Mouse (Mus musculus): ENCODE results near the gene Asic2.

DNA sequence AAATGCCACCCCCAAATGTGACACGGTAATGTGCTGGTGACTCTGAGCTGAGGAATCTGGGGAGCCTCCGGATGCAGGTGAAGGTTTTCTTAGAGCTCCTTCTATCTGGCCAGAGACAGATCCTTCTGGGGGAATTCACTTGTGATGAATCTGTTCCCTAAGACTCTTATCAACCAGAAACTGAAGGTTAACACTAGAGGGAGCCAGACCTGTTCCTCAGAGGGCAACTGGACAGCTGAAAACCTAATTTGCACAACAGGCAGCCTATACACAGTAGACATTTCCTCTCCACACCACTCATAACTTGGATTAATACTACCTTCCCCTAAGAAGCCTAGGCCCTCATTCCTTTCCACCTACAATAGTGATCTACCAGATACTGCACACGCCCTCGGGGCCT is 377.3 kb downstream of the Asic2 start:
- TF ChIP-seq CTCF (IDR thresholded peaks at IDR 0.05; ENCODE audit: borderline replicate concordance, control insufficient read depth, extremely low read depth, insufficient read depth, low read length, poor library complexity) (no peak), POLR2A (IDR thresholded peaks at IDR 0.05; ENCODE audit: control insufficient read depth, extremely low read depth, insufficient read depth, low read length, poor library complexity) (no peak)
